Mouse (Mus musculus): ENCODE results near the gene Chst10.

DNA sequence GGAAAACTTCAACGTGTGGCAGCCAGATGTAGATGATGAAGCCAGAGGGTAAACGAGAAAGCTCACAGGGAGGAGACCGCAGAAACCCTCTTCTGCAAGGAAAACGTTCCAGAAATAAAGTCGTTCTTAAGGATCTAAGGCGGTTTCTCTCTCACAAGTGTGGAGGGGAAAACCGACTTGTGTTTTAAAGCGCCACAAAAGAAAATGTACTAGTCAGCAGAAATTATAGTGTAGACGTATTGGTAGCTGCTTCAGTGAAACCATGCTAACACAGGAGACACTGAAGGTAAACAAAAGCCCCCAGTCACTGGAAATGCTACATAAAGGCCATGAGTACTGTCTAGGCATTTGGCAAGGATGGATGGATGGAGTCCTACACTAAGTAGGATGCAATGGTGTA lies 80.7 kb downstream of the Chst10 start:
- TF ChIP-seq CTCF (IDR thresholded peaks at IDR 0.05; ENCODE audit: low read depth, low read length), result no peak
- no peak for TF ChIP-seq POLR2A (IDR thresholded peaks at IDR 0.05; ENCODE audit: extremely low read depth, insufficient read depth, low read length)
